Mouse (Mus musculus) brain, adult 2 months (tissue): ENCODE measurements around the gene Actl7a.

Experiments
- DNase-seq: peaks from one replicate; pipeline ENCODE4 v3.0.0; 2011; ENCODE audit warnings: low read depth, low spot score

The Actl7a gene

DNA sequence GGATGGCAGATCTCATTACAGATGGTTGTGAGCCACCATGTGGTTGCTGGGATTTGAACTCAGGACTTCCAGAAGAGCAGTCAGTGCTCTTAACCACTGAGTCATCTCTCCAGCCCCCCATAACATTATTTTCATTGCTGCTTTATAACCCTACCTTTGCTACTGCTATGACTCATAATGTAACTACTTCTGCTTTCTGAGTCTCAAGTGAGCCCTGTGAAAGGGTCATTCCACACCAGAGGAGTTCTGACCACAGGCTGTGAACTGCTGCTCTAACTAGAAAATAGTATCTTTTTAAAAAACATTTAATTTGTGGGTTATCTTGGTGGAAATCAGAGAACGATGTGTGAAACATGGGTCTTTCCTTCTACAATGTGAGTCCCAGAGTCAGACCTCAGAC lies 14.5 kb downstream of the Actl7a start:
- DNase-seq = no peak

DNA sequence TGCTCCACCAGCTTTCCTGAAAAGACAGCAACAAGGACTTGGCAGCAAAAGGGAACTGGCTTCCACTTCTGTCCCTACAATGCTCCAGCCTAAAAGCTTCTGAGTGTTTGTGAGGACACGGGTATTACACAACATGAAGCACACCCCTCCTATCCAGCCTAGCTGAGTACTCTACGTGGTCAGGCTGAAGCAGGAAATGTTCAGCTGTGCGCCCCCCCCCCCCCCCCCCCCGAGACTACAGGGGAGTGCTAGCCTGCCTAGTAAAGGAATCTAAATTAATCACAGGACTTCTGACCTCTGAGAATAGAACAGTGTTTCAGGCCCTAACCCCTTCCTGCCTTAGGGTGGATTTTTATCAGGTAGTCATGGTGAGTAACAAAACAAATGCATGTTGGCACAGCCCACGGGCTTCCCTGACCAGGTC lies 24.7 kb downstream of the Actl7a start:
- DNase-seq = peak; percentile 53

DNA sequence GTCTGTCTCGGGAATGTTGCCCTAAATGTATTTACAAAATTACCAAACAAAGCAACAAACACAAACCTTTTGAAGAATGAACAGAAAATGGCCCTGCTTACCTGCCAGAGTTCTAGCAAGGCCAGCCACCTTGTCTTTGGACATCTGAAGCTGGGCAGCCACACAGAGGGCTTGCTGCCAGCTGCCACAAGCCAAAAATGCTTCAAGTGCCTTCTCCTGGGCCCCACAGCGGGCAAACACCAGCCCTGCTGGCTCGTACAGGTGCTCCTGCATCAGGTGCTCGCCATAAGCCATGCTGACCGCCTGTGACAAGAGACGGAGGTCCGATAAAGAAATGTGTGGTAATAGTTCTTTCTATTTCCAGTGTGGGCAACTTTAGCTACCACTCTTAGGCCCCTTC lies 25.7 kb downstream of the Actl7a start:
- DNase-seq = no peak

DNA sequence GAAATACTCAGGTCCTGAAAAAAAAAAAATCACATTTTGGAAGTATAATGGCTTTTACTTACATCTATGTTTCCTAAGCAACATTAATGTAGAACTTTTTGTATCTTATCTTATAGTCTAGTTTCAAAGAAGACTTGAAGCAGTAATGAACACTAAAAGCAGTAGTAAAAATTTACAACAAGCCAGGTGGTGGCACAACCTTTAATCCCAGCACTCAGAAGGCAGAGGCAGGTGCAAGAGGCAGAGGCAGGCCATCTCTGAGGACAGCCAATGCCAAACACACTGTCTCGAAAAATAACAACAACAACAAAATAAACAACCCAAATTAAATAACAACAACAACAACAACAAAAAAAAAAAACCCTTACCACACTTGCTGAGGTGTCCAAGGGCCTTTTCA lies 27.9 kb downstream of the Actl7a start:
- no peak for DNase-seq

DNA sequence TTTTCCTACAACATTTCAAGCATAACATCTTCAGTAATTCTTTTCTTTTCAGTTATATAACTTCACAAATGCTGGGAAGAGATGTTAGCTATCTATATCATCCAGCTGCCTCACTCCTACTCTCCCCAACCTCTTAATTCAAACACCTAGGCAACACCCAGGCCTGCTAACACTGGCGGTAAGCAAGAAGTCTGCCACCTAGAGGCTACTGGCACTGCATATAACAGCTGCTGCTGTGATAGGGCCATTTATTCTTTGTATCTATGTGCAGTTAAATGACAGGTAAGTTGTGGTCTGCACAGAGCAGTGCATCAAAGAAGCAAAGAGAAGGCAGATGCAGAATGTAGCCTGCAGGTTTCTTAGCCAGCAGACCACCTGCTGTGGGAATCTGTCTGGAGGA lies 48.2 kb downstream of the Actl7a start:
- DNase-seq = peak; percentile 52
